ENCODE assay signal across 13 mouse cellular contexts in genomic region chr12:77854281-77855075, GRCm38 (mm10).
DNase-seq lines count a peak whose midpoint lies in the region; ATAC-seq lines count a peak whose summit lies in the region.
"Had no signal": no experiment of that assay in that cellular context is flagged by ENCODE, and none has a peak within 500 bp of the region (broad histone marks: within the 10 kb centered on the region; RNA-seq: fewer than 3 reads in every experiment).

No protein-coding gene starts in this region.

- peak; percentile 58; the same call in 1 of the 2 replicates for ATAC-seq in embryonic facial prominence, embryonic 11.5 days (replicated peaks; ENCODE audit: insufficient number of reproducible peaks, low FRiP score, low TSS enrichment, low read depth)
- ATAC-seq in hindbrain, embryonic 12.5 days (ENCODE audit: low FRiP score): peak; percentile 74
- peak; percentile 88 for ATAC-seq in neural tube, embryonic 12.5 days (ENCODE audit: low FRiP score, low read depth)
- ATAC-seq: lung, postnatal 0 days had no signal

- no peak overlapping the region for H3K27ac ChIP-seq in embryonic facial prominence, embryonic 11.5 days (replicated peaks; ENCODE audit: low read depth, low read length)
- no peak overlapping the region; the same call in 1 of the 2 replicates for H3K27ac ChIP-seq in hindbrain, embryonic 12.5 days
- H3K27ac ChIP-seq in neural tube, embryonic 12.5 days: no peak overlapping the region
- H3K27ac ChIP-seq: embryonic facial prominence, embryonic 15.5 days had no signal

- H3K36me3 ChIP-seq in embryonic facial prominence, embryonic 11.5 days (replicated peaks; ENCODE audit: control insufficient read depth, insufficient read depth, low read depth, low read length): no peaks in the 10 kb centered on the region
- no peaks in the 10 kb centered on the region for H3K36me3 ChIP-seq in hindbrain, embryonic 12.5 days
- no peaks in the 10 kb centered on the region for H3K36me3 ChIP-seq in neural tube, embryonic 12.5 days
- H3K36me3 ChIP-seq: embryonic facial prominence, embryonic 15.5 days had no signal

- DNase-seq in left cerebral cortex, postnatal 4 days: peak; percentile 48
- no peak for DNase-seq in left cerebral cortex, adult 18-20 months (ENCODE audit: low spot score in 2 of 2)
- DNase-seq in embryonic facial prominence, embryonic 11.5 days (ENCODE audit: low spot score): peak; percentile 54
- no peak for DNase-seq in left cerebral cortex, postnatal 36 days (ENCODE audit: low spot score in 2 of 2)
- DNase-seq in right cerebral cortex, postnatal 25 days: no peak
- DNase-seq in T-cell, adult 2 months (ENCODE audit: low spot score): no peak
- DNase-seq: gastrocnemius, postnatal 10 days; liver; thymus, postnatal 25 days had no signal

- no peaks in the 10 kb centered on the region for H3K9me3 ChIP-seq in embryonic facial prominence, embryonic 11.5 days (replicated peaks; ENCODE audit: control insufficient read depth, low read length)
- no peaks in the 10 kb centered on the region for H3K9me3 ChIP-seq in hindbrain, embryonic 12.5 days (replicated peaks)
- no peaks in the 10 kb centered on the region for H3K9me3 ChIP-seq in neural tube, embryonic 12.5 days
- H3K9me3 ChIP-seq: embryonic facial prominence, embryonic 15.5 days had no signal

- intact Hi-C loops in left cerebral cortex, postnatal 4 days (cut with DNase I): no loop called here
- intact Hi-C loops in left cerebral cortex, postnatal 36 days (cut with DNase I): no loop called here

- no peak overlapping the region for H3K4me2 ChIP-seq in embryonic facial prominence, embryonic 11.5 days (ENCODE audit: low read depth, low read length)
- no peak overlapping the region for H3K4me2 ChIP-seq in hindbrain, embryonic 12.5 days (replicated peaks)
- no peak overlapping the region for H3K4me2 ChIP-seq in neural tube, embryonic 12.5 days (replicated peaks)
- H3K4me2 ChIP-seq: embryonic facial prominence, embryonic 15.5 days had no signal

- H3K4me3 ChIP-seq in embryonic facial prominence, embryonic 11.5 days (ENCODE audit: low read depth, low read length): no peak overlapping the region
- H3K4me3 ChIP-seq in hindbrain, embryonic 12.5 days: no peak overlapping the region
- no peak overlapping the region for H3K4me3 ChIP-seq in neural tube, embryonic 12.5 days
- H3K4me3 ChIP-seq: embryonic facial prominence, embryonic 15.5 days had no signal

- H3K9ac ChIP-seq in embryonic facial prominence, embryonic 11.5 days (replicated peaks; ENCODE audit: low read length): no peak overlapping the region
- no peak overlapping the region for H3K9ac ChIP-seq in hindbrain, embryonic 12.5 days
- no peak overlapping the region for H3K9ac ChIP-seq in neural tube, embryonic 12.5 days
- H3K9ac ChIP-seq: embryonic facial prominence, embryonic 15.5 days had no signal

- no peaks in the 10 kb centered on the region for H3K27me3 ChIP-seq in embryonic facial prominence, embryonic 11.5 days (ENCODE audit: control insufficient read depth, insufficient read depth, low read length)
- H3K27me3 ChIP-seq in hindbrain, embryonic 12.5 days: no peaks in the 10 kb centered on the region
- no peaks in the 10 kb centered on the region for H3K27me3 ChIP-seq in neural tube, embryonic 12.5 days (replicated peaks)
- H3K27me3 ChIP-seq: embryonic facial prominence, embryonic 15.5 days had no signal

- WGBS in embryonic facial prominence, embryonic 11.5 days: 41% methylated on average over 15 of the region's 15 CpGs
- WGBS in hindbrain, embryonic 12.5 days: 39% methylated on average over 15 of the region's 15 CpGs
- 26% methylated on average over 15 of the region's 15 CpGs for WGBS in neural tube, embryonic 12.5 days

- no peaks in the 10 kb centered on the region for H3K4me1 ChIP-seq in embryonic facial prominence, embryonic 11.5 days (ENCODE audit: control insufficient read depth, insufficient read depth, low read length)
- peaks cover 23% of the 10 kb centered on the region for H3K4me1 ChIP-seq in hindbrain, embryonic 12.5 days
- H3K4me1 ChIP-seq in neural tube, embryonic 12.5 days: peaks cover 21% of the 10 kb centered on the region
- H3K4me1 ChIP-seq: embryonic facial prominence, embryonic 15.5 days had no signal

Comparison
In these comparisons a context has a peak if more than half of its experiments do, and no peak if none do; other contexts are left out.
1. DNase-seq: peak in left cerebral cortex, postnatal 4 days (single experiment) and embryonic facial prominence, embryonic 11.5 days (single experiment); none in left cerebral cortex, adult 18-20 months (0 of 2), left cerebral cortex, postnatal 36 days (0 of 2), right cerebral cortex, postnatal 25 days (single experiment) and T-cell, adult 2 months (single experiment).
2. Peak in every context shown above with its lines, with median percentiles within 50 percentile points of each other: ATAC-seq.